Mouse (Mus musculus): ENCODE measurements at regions not wholly inside any gene's neighbourhood (a gene's known extent, or its start where the extent isn't known, plus 50 kb on each side); places are given as distances from the start of the nearest gene placed in this dataset.

DNA sequence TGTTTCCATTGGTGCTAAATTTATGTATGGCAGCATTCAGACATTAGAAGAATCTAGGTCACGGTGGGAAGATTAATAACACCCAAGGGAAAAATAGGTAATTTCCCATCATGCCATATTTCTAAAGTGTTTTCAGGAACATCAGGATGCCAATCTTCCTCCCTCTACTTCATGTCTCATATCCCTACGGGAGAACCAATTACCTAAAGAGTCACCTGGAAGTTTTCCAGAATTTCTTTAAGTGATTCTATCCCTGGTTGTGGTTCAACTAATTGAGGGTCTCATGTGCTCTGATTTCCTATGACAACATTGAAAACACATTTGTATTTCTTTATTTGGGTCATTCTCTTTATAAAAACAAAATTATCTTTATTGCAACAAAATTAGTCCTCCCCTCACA lies 912.3 kb upstream of the Cited2 start:
- TF ChIP-seq NANOG (IDR thresholded peaks at IDR 0.05; ENCODE audit: borderline replicate concordance, low read length) (no peak), CTCF (conservative IDR thresholded peaks at IDR 0.05; ENCODE audit: low read length) (no peak), POU5F1 (IDR thresholded peaks at IDR 0.05; ENCODE audit: borderline replicate concordance, low read length) (no peak)
- no peaks in the 10 kb centered on the region for H3K4me1 ChIP-seq (replicated peaks; ENCODE audit: low read depth, low read length)
- no peaks in the 10 kb centered on the region for H3K27me3 ChIP-seq (ENCODE audit: insufficient read depth, low read length)
- no peaks in the 10 kb centered on the region for H3K36me3 ChIP-seq (ENCODE audit: insufficient read depth, low read length)
- no peaks in the 10 kb centered on the region for H3K9me3 ChIP-seq (ENCODE audit: low read length)
- H3K4me3 ChIP-seq (replicated peaks; ENCODE audit: low read length), result no peak overlapping the region

DNA sequence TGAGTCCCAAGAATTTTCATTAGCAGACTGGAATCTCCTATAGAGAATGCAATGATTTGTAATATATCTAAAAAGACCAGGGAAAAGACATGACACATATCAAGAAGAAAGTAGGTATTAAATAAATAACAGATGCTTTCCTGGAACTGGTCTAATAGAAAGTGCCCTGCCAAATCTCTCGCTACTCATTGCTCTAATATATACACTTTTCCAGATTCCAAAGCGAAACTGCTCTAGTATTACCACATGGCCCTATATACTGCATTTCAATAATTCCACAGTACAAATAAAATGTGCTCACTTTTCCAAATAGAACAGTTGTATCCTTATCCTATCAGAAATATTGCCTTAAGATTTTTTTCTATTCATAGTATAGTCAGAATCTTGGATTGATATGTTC lies 909.0 kb upstream of the Cited2 start:
- TF ChIP-seq POU5F1 (IDR thresholded peaks at IDR 0.05; ENCODE audit: borderline replicate concordance, low read length) (no peak), NANOG (IDR thresholded peaks at IDR 0.05; ENCODE audit: borderline replicate concordance, low read length) (no peak), CTCF (conservative IDR thresholded peaks at IDR 0.05; ENCODE audit: low read length) (no peak)
- no peaks in the 10 kb centered on the region for H3K36me3 ChIP-seq (ENCODE audit: insufficient read depth, low read length)
- H3K27me3 ChIP-seq (ENCODE audit: insufficient read depth, low read length), result no peaks in the 10 kb centered on the region; the same call in 1 of the 2 replicates
- H3K4me1 ChIP-seq (replicated peaks; ENCODE audit: low read depth, low read length), result no peaks in the 10 kb centered on the region
- H3K4me3 ChIP-seq (replicated peaks; ENCODE audit: low read length), result no peak overlapping the region
- H3K9me3 ChIP-seq (ENCODE audit: low read length), result no peaks in the 10 kb centered on the region; the same call in 1 of the 2 replicates

DNA sequence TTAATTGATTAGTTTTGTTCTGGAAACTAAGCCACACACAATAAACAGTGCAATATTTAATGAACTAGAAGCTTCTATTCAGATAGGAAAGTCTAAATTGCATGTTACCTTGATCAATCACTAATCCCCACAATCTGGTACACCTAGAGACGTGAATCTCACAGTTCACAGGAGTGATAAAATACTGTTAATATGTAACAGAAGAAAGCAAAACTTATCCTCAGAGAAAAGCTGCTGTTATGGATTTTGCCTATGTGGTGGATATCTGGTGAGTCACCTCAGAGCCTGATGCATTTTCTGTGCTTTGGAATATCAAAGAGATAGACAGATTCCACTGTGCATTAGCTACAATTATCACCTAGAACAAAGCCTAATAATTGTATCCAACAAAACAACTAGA lies 861.5 kb upstream of the Cited2 start:
- H3K36me3 ChIP-seq (ENCODE audit: insufficient read depth, low read length), result no peaks in the 10 kb centered on the region
- no peaks in the 10 kb centered on the region for H3K9me3 ChIP-seq (ENCODE audit: low read length)
- H3K27me3 ChIP-seq (ENCODE audit: insufficient read depth, low read length), result 0 out of 2 replicates have a peak, but pooled peaks cover 2% of the 10 kb centered on the region
- H3K4me1 ChIP-seq (replicated peaks; ENCODE audit: low read depth, low read length), result no peaks in the 10 kb centered on the region
- no peak overlapping the region for H3K4me3 ChIP-seq (replicated peaks; ENCODE audit: low read length)
- no peak for TF ChIP-seq POU5F1 (IDR thresholded peaks at IDR 0.05; ENCODE audit: borderline replicate concordance, low read length)
- no peak for TF ChIP-seq NANOG (IDR thresholded peaks at IDR 0.05; ENCODE audit: borderline replicate concordance, low read length)
- TF ChIP-seq CTCF (conservative IDR thresholded peaks at IDR 0.05; ENCODE audit: low read length), result no peak

DNA sequence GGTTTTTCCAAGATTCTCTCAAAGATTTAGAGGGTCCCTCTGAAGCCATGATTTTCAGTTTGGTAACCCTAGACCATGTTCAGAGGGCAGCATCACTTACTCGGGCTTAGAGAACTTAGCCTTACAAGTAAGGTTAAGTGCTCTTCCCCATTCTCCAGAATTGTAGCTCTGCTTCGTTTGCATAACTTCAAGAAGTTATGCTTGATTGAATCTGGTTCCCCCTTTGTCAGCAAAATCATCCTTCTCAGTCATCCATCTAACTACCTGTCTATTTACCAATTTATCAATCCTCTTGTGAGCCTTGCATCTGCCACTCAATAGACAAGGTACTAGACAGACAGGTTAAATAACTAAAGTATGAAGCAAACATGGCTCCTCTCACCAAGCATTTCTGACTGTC lies 856.1 kb upstream of the Cited2 start:
- H3K27me3 ChIP-seq (ENCODE audit: insufficient read depth, low read length), result 0 out of 2 replicates have a peak, but pooled peaks cover 2% of the 10 kb centered on the region
- no peaks in the 10 kb centered on the region for H3K36me3 ChIP-seq (ENCODE audit: insufficient read depth, low read length)
- no peaks in the 10 kb centered on the region for H3K9me3 ChIP-seq (ENCODE audit: low read length)
- H3K4me1 ChIP-seq (replicated peaks; ENCODE audit: low read depth, low read length), result no peaks in the 10 kb centered on the region
- TF ChIP-seq NANOG (IDR thresholded peaks at IDR 0.05; ENCODE audit: borderline replicate concordance, low read length) (no peak), POU5F1 (IDR thresholded peaks at IDR 0.05; ENCODE audit: borderline replicate concordance, low read length) (no peak), CTCF (conservative IDR thresholded peaks at IDR 0.05; ENCODE audit: low read length) (no peak)
- no peak overlapping the region for H3K4me3 ChIP-seq (replicated peaks; ENCODE audit: low read length)

DNA sequence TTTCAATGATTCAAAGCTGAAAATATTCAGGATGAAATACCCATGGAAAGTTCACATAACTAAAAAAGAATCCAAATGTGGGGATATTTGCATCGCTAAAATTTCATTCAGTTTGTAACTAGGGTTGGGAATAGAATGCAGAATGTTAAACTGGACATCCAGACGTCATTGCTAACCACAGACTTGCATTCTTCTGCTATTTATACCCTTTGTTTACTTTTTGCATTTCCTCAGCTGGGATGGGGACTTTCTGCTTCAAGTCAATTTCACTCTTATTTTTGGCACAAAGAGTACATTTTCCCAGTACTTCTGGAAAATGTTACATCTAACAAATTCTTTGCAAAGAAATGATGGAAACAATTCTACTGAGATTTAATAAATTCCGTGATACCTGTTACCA lies 848.9 kb upstream of the Cited2 start:
- Histone ChIP-seq H3K27me3 (ENCODE audit: insufficient read depth, low read length) (no peaks in the 10 kb centered on the region), H3K9me3 (ENCODE audit: low read length) (no peaks in the 10 kb centered on the region), H3K4me3 (replicated peaks; ENCODE audit: low read length) (no peak overlapping the region), H3K36me3 (ENCODE audit: insufficient read depth, low read length) (no peaks in the 10 kb centered on the region), H3K4me1 (replicated peaks; ENCODE audit: low read depth, low read length) (peaks cover 4% of the 10 kb centered on the region)
- no peak for TF ChIP-seq CTCF (conservative IDR thresholded peaks at IDR 0.05; ENCODE audit: low read length)
- no peak for TF ChIP-seq NANOG (IDR thresholded peaks at IDR 0.05; ENCODE audit: borderline replicate concordance, low read length)
- TF ChIP-seq POU5F1 (IDR thresholded peaks at IDR 0.05; ENCODE audit: borderline replicate concordance, low read length), result no peak

DNA sequence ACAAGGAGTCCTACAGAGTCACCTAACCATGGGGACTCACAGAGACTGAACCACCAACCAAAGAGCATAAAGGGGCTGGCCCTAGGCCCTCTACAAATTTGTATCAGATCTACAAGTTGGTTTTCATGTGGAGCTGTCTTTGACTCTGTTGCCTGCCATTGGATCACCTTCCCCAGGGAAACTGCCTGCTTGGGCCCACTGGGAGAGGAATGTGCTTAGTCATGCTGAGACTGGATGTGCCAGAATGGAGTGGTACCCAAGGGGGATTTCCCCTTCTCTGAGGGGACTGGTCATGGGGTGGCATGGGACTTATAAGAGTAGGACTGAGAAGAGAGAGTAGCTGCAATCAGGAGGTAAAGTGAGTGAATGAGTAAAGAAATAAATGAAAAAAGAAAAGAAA lies 844.8 kb upstream of the Cited2 start:
- TF ChIP-seq NANOG (IDR thresholded peaks at IDR 0.05; ENCODE audit: borderline replicate concordance, low read length), result no peak
- no peak for TF ChIP-seq POU5F1 (IDR thresholded peaks at IDR 0.05; ENCODE audit: borderline replicate concordance, low read length)
- no peak for TF ChIP-seq CTCF (conservative IDR thresholded peaks at IDR 0.05; ENCODE audit: low read length)
- Histone ChIP-seq H3K36me3 (ENCODE audit: insufficient read depth, low read length) (no peaks in the 10 kb centered on the region), H3K4me3 (replicated peaks; ENCODE audit: low read length) (no peak overlapping the region), H3K4me1 (replicated peaks; ENCODE audit: low read depth, low read length) (peaks cover 4% of the 10 kb centered on the region), H3K9me3 (ENCODE audit: low read length) (no peaks in the 10 kb centered on the region), H3K27me3 (ENCODE audit: insufficient read depth, low read length) (no peaks in the 10 kb centered on the region)

DNA sequence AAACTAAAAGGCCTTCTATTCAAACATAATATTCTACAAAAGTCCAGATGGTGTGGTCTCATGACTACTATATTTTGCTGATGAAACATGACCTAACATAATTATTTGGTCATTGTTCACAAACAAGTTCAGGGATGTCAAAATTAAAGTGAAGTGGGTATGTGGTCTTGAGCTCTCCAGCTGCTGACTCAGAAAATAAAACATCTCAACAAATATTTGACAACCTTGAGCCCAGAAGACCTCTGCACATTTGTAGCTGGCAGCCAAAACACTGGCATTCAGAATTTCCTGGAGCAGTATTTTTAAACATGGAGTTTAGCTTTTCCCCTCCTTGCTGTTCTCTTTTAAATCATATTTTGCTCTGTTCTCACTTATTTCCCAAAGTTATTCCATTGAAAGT lies 829.7 kb upstream of the Cited2 start:
- Histone ChIP-seq H3K9me3 (ENCODE audit: low read length) (no peaks in the 10 kb centered on the region), H3K27me3 (ENCODE audit: insufficient read depth, low read length) (no peaks in the 10 kb centered on the region), H3K4me3 (replicated peaks; ENCODE audit: low read length) (no peak overlapping the region), H3K36me3 (ENCODE audit: insufficient read depth, low read length) (no peaks in the 10 kb centered on the region), H3K4me1 (replicated peaks; ENCODE audit: low read depth, low read length) (no peaks in the 10 kb centered on the region)
- TF ChIP-seq NANOG (IDR thresholded peaks at IDR 0.05; ENCODE audit: borderline replicate concordance, low read length) (no peak), CTCF (conservative IDR thresholded peaks at IDR 0.05; ENCODE audit: low read length) (no peak), POU5F1 (IDR thresholded peaks at IDR 0.05; ENCODE audit: borderline replicate concordance, low read length) (no peak)

DNA sequence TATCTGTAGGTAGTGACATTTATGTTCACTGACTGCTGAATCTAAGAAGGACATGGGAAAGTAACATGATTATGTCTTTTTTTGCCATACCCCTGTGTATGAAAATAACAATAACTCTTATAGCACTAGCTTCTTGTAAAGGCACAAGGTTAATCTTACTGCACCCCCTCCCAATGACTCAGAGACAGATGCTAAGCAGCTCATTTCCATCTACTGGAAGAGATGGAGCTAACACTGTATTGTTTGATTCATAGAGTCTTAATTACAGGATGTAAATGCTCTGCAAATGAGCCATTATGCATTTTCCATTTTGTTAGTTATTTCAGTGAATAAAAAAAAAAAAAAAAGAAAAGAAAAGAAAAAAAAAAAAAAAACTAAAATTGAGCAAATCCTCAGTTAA lies 827.7 kb upstream of the Cited2 start:
- Histone ChIP-seq H3K4me1 (replicated peaks; ENCODE audit: low read depth, low read length) (no peaks in the 10 kb centered on the region), H3K36me3 (ENCODE audit: insufficient read depth, low read length) (no peaks in the 10 kb centered on the region), H3K4me3 (replicated peaks; ENCODE audit: low read length) (no peak overlapping the region), H3K9me3 (ENCODE audit: low read length) (no peaks in the 10 kb centered on the region), H3K27me3 (ENCODE audit: insufficient read depth, low read length) (no peaks in the 10 kb centered on the region)
- TF ChIP-seq CTCF (conservative IDR thresholded peaks at IDR 0.05; ENCODE audit: low read length), result no peak
- TF ChIP-seq POU5F1 (IDR thresholded peaks at IDR 0.05; ENCODE audit: borderline replicate concordance, low read length), result no peak
- no peak for TF ChIP-seq NANOG (IDR thresholded peaks at IDR 0.05; ENCODE audit: borderline replicate concordance, low read length)

DNA sequence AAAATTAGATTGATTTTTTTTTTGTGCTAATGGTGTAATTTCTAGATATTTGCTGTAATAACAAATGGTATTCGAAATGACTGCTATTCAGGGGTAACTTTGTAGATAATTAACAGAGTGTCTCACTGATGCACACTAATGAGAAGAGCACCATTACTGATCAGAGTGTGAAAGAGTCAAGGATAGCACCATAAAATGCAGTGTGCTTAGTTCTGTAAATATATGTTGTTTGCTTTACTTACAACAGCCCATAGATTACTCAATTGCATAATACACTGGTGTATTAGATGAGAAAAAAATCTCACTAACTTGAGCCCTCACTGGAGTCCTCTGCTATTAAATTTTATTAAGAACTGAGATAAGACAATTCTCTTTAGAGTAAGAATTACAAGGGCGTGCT lies 800.1 kb upstream of the Cited2 start:
- TF ChIP-seq POU5F1 (IDR thresholded peaks at IDR 0.05; ENCODE audit: borderline replicate concordance, low read length) (no peak), CTCF (conservative IDR thresholded peaks at IDR 0.05; ENCODE audit: low read length) (no peak), NANOG (IDR thresholded peaks at IDR 0.05; ENCODE audit: borderline replicate concordance, low read length) (no peak)
- no peaks in the 10 kb centered on the region for H3K4me1 ChIP-seq (replicated peaks; ENCODE audit: low read depth, low read length)
- H3K9me3 ChIP-seq (ENCODE audit: low read length), result no peaks in the 10 kb centered on the region
- H3K36me3 ChIP-seq (ENCODE audit: insufficient read depth, low read length), result no peaks in the 10 kb centered on the region
- no peaks in the 10 kb centered on the region for H3K27me3 ChIP-seq (ENCODE audit: insufficient read depth, low read length)
- no peak overlapping the region for H3K4me3 ChIP-seq (replicated peaks; ENCODE audit: low read length)
